Mouse (Mus musculus) small intestine, adult 2 months (tissue): ENCODE measurements around the gene Barx2.

Experiments used
- CTCF ChIP-seq: fragments of 200-500 bp; IDR thresholded peaks from 2 replicates; pipeline ENCODE4 v1.5.1; 2012; ENCODE audit warnings: low read depth, mild to moderate bottlenecking, control low read depth, inconsistent platforms, low read length, moderate library complexity, mixed read lengths; ENCODE audit not compliant: insufficient replicate concordance, insufficient read length; ENCODE audit errors: extremely low read depth
- POLR2A ChIP-seq: fragments of 200-500 bp; IDR thresholded peaks from 2 replicates; pipeline ENCODE4 v1.6.1; 2012; ENCODE audit warnings: low read depth, mild to moderate bottlenecking, control low read depth, inconsistent platforms, low read length, moderate library complexity

GRCm38 (mm10) chr9:31931691-31932090, 18.4 kb upstream of the Barx2 start:
- TF ChIP-seq POLR2A (no peak), CTCF (no peak)
